Mouse (Mus musculus): ENCODE measurements around the gene G0s2.

GRCm38 (mm10) chr1:193250026-193250425 is 23.0 kb downstream of the G0s2 start:
- TF ChIP-seq CTCF (IDR thresholded peaks at IDR 0.05; ENCODE audit: low read depth): no peak
- TF ChIP-seq EP300 (IDR thresholded peaks at IDR 0.05; ENCODE audit: low read depth): no peak

Data from heart, postnatal 0 days (tissue).